Mouse (Mus musculus) macrophage (primary cell): ENCODE results near the gene Asf1b. TPM values are rescaled to one million over a fixed set of nuclear protein-coding genes. Genes with fewer than 3 reads are reported as not detected.
"Not testable (repeated sequence)": the region's sequence is repeated elsewhere in the genome, so short reads cannot be mapped to it uniquely, and the experiment has no call there.

ENCODE experiments used
- H3K27ac ChIP-seq: fragments of 350-480 bp; formaldehyde crosslinking; 2 replicates; pipeline ENCODE4 v1.9.0; 2021
- H3K36me3 ChIP-seq: fragments of 350-480 bp; formaldehyde crosslinking; 2 replicates; pipeline ENCODE4 v1.9.0; 2021; ENCODE audit errors: inconsistent target
- H3K4me3 ChIP-seq: fragments of 350-480 bp; formaldehyde crosslinking; 2 replicates; pipeline ENCODE4 v1.9.0; 2021; ENCODE audit errors: inconsistent target
- H3K79me2 ChIP-seq: fragments of 350-480 bp; formaldehyde crosslinking; 2 replicates; pipeline ENCODE4 v1.9.0; 2021; ENCODE audit errors: inconsistent target
- WGBS: methylation state at CpG from one replicate; pipeline ENCODE4 v1.1.7; 2026; ENCODE audit warnings: inconsistent platforms; ENCODE audit not compliant: missing documents; 5-methylcytosine and 5-hydroxymethylcytosine counted together
- polyA plus RNA-seq: library from polyadenylated mRNA; stranded (reverse); fragments of 250-400 nt; gene quantifications from 3 replicates; pipeline ENCODE4 v1.2.4, GENCODE M21; 2018; ENCODE audit warnings: inconsistent platforms

Gene Asf1b
- polyA plus RNA-seq, 1 experiment from 2014 or later = 9.5 TPM

- Histone ChIP-seq H3K27ac (peak overlapping the region; percentile 86), H3K79me2 (peaks cover 18% of the 10 kb centered on the region; the same call in 1 of the 2 replicates)
- not testable (repeated sequence) for H3K4me3 ChIP-seq, H3K36me3 ChIP-seq
- 98% methylated on average over 7 of the region's 7 CpGs for WGBS
These were observed 50.2 kb downstream of the Asf1b start for GRCm38 (mm10) chr8:84005502-84005901.

- no peak overlapping the region for H3K4me3 ChIP-seq
- H3K79me2 ChIP-seq = peaks cover 9% of the 10 kb centered on the region; the same call in 1 of the 2 replicates
- 81% methylated on average over 7 of the region's 7 CpGs for WGBS
- no peak overlapping the region for H3K27ac ChIP-seq
- H3K36me3 ChIP-seq = no peaks in the 10 kb centered on the region
These were observed 53.1 kb downstream of the Asf1b start for GRCm38 (mm10) chr8:84008362-84008761.

DNA sequence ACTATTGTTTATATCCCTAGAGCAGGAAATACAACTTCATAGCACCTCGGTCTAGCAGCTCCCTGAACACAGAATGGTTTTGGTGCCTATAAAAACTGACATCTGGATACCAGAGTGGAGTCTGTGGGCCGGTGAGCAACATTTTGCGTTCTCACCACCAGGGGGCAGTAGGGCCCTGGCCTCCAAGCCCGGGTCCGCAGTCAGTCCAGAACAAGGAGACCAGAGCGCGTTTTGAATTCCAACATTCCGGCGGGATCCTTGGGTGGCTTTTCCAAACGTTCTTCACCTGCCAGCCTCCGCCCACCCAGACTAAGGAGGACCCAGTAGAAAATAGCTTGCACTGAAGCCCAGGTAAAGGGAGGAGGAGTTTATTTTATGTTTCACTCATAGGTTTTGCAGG lies 54.6 kb downstream of the Asf1b start:
- Histone ChIP-seq H3K4me3 (no peak overlapping the region), H3K27ac (no peak overlapping the region), H3K79me2 (no peaks in the 10 kb centered on the region), H3K36me3 (no peaks in the 10 kb centered on the region)
- WGBS = 2% methylated on average over 11 of the region's 11 CpGs

GRCm38 (mm10) chr8:84010625-84011611 lies 55.6 kb downstream of the Asf1b start:
- Histone ChIP-seq H3K4me3 (no peak overlapping the region), H3K36me3 (no peaks in the 10 kb centered on the region), H3K27ac (no peak overlapping the region), H3K79me2 (no peaks in the 10 kb centered on the region)
- 5% methylated on average over 72 of the region's 83 CpGs for WGBS

- Histone ChIP-seq H3K27ac (peak within 1 kb of the TSS; percentile 36; the same call in 1 of the 2 replicates), H3K4me3 (peak within 1 kb of the TSS; percentile 30), H3K36me3 (no peaks in the 10 kb centered on the region), H3K79me2 (no peaks in the 10 kb centered on the region)
- 3% methylated on average over 40 of the region's 45 CpGs for WGBS
These were observed 56.6 kb downstream of the Asf1b start, which contains the start of gene 2210011C24Rik for GRCm38 (mm10) chr8:84011705-84012498. Gene 2210011C24Rik, minus strand, starts transcription at chr8:84012171.

GRCm38 (mm10) chr8:84012499-84013165 lies 57.3 kb downstream of the Asf1b start:
- Histone ChIP-seq H3K27ac (peak overlapping the region; percentile 36; the same call in 1 of the 2 replicates), H3K79me2 (no peaks in the 10 kb centered on the region), H3K4me3 (peak overlapping the region; percentile 30; the same call in 1 of the 2 replicates), H3K36me3 (no peaks in the 10 kb centered on the region)
- 26% methylated on average over 34 of the region's 35 CpGs for WGBS

GRCm38 (mm10) chr8:84015833-84016232 lies 60.5 kb downstream of the Asf1b start:
- Histone ChIP-seq H3K4me3 (no peak overlapping the region), H3K27ac (no peak overlapping the region), H3K36me3 (no peaks in the 10 kb centered on the region), H3K79me2 (no peaks in the 10 kb centered on the region)
- WGBS = 93% methylated on average over 5 of the region's 5 CpGs

GRCm38 (mm10) chr8:84019738-84020137 lies 64.4 kb downstream of the Asf1b start:
- 67% methylated on average over 9 of the region's 9 CpGs for WGBS
- H3K27ac ChIP-seq = no peak overlapping the region
- no peaks in the 10 kb centered on the region for H3K79me2 ChIP-seq
- no peak overlapping the region for H3K4me3 ChIP-seq
- no peaks in the 10 kb centered on the region for H3K36me3 ChIP-seq

Other genes with a start within 250 kb of the Asf1b start
- 12.5 to 63.9 TPM (median 26.0 TPM) in 3 replicates for gene Ddx39, start 240.3 kb upstream of the Asf1b start, polyA plus RNA-seq
- 33.0 to 180 TPM (median 147 TPM) in 3 replicates for gene Adgre5, start 214.2 kb upstream of the Asf1b start, polyA plus RNA-seq
- gene Adgrl1, start 55.4 kb upstream of the Asf1b start, polyA plus RNA-seq = 0.04 to 0.09 TPM (median 0.05 TPM) in 3 replicates
- gene Gm10644, start 302 bp upstream of the Asf1b start, polyA plus RNA-seq = 0.06 to 0.11 TPM (median 0.07 TPM) in 3 replicates
- 59.2 to 70.1 TPM (median 67.5 TPM) in 3 replicates for gene Prkaca, start 17.5 kb downstream of the Asf1b start, polyA plus RNA-seq
- gene Samd1, start 42.2 kb downstream of the Asf1b start, polyA plus RNA-seq = 25.5 to 39.0 TPM (median 26.7 TPM) in 3 replicates
- gene 1700067K01Rik, start 46.0 kb downstream of the Asf1b start, polyA plus RNA-seq = not detected in 3 replicates
- gene 2210011C24Rik, start 56.7 kb downstream of the Asf1b start, polyA plus RNA-seq = 1.9 to 5.2 TPM (median 2.9 TPM) in 3 replicates
- 0.07 TPM in 1 of 3 replicates, not detected in the others for gene Palm3, start 66.0 kb downstream of the Asf1b start, polyA plus RNA-seq
- 0.17 to 0.37 TPM (median 0.25 TPM) in 3 replicates for gene Il27ra, start 87.1 kb downstream of the Asf1b start, polyA plus RNA-seq
- not detected in 3 replicates for gene Rln3, start 89.5 kb downstream of the Asf1b start, polyA plus RNA-seq
- gene Gm10643, start 109.6 kb downstream of the Asf1b start, polyA plus RNA-seq = 0.32 to 0.52 TPM (median 0.41 TPM) in 3 replicates
- gene Rfx1, start 111.3 kb downstream of the Asf1b start, polyA plus RNA-seq = 3.6 to 8.6 TPM (median 4.9 TPM) in 3 replicates
- 8.5 to 14.2 TPM (median 10.7 TPM) in 3 replicates for gene Dcaf15, start 149.3 kb downstream of the Asf1b start, polyA plus RNA-seq
- gene Podnl1, start 170.5 kb downstream of the Asf1b start, polyA plus RNA-seq = not detected in 3 replicates
- 21.7 to 24.3 TPM (median 22.4 TPM) in 3 replicates for gene Cc2d1a, start 192.4 kb downstream of the Asf1b start, polyA plus RNA-seq
- gene 4930432K21Rik, start 192.5 kb downstream of the Asf1b start, polyA plus RNA-seq = 0.41 to 0.82 TPM (median 0.47 TPM) in 3 replicates
- gene Nanos3, start 229.7 kb downstream of the Asf1b start, polyA plus RNA-seq = not detected in 3 replicates